Mouse (Mus musculus) heart, embryonic 14.5 days (tissue): Measurements from ENCODE around the gene Pnp. TPM values are rescaled to one million over a fixed set of nuclear protein-coding genes. Genes with fewer than 3 reads are reported as not detected.
A peak's percentile ranks its signal among the peaks of the same experiment; 100 is the strongest.
"Not testable (repeated sequence)": the region's sequence is repeated elsewhere in the genome, so short reads cannot be mapped to it uniquely, and the experiment has no call there.

ENCODE experiments used
- ATAC-seq: fragments of 200-750 bp; cut with Nextera tagmentation; 2 replicates; pipeline ENCODE4 v1.8.0; 2017; ENCODE audit warnings: low read depth, moderate TSS enrichment; ENCODE audit not compliant: insufficient number of reproducible peaks, insufficient read depth, low FRiP score
- H3K27ac ChIP-seq, 2 experiments: fragments of 200-500 bp in 1 of 2; fragments of 300-500 bp in 1 of 2; sonication (generic) in 1 of 2; replicated peaks in 1 of 2; 2 replicates each; pipeline ENCODE4 v1.5.1; 2012 to 2014; ENCODE audit warnings: low read depth in 2 of 2, low read length in 2 of 2, control low read depth in 1 of 2, mild to moderate bottlenecking in 1 of 2, mixed read lengths in 1 of 2; ENCODE audit not compliant: control insufficient read depth in 1 of 2, insufficient read depth in 1 of 2
- H3K27me3 ChIP-seq: fragments of 300-500 bp; sonication (generic); 2 replicates; pipeline ENCODE4 v1.6.1; 2014; ENCODE audit warnings: mild to moderate bottlenecking, low read length, control low read depth; ENCODE audit not compliant: control insufficient read depth, insufficient read depth
- H3K36me3 ChIP-seq: fragments of 300-500 bp; sonication (generic); 2 replicates; pipeline ENCODE4 v1.6.1; 2014; ENCODE audit warnings: mild to moderate bottlenecking, control low read depth, low read length, mixed read lengths; ENCODE audit not compliant: control insufficient read depth, insufficient read depth
- H3K4me1 ChIP-seq, 2 experiments: fragments of 200-500 bp in 1 of 2; fragments of 300-500 bp in 1 of 2; sonication (generic) in 1 of 2; 2 replicates each; pipeline ENCODE4 v1.6.1; 2012 to 2014; ENCODE audit warnings: low read length in 2 of 2, control low read depth in 1 of 2, mixed read lengths in 1 of 2; ENCODE audit not compliant: control insufficient read depth in 2 of 2, insufficient read depth in 2 of 2
- H3K4me2 ChIP-seq: fragments of 300-500 bp; sonication (generic); 2 replicates; pipeline ENCODE4 v1.6.1; 2014; ENCODE audit warnings: mild to moderate bottlenecking, low read length
- H3K4me3 ChIP-seq, 2 experiments: fragments of 200-500 bp in 1 of 2; fragments of 300-500 bp in 1 of 2; sonication (generic) in 1 of 2; 2 replicates each; pipeline ENCODE4 v1.5.1; 2012 to 2014; ENCODE audit warnings: low read length in 2 of 2, mild to moderate bottlenecking in 2 of 2, control low read depth in 1 of 2, low read depth in 1 of 2, moderate library complexity in 1 of 2; ENCODE audit not compliant: control insufficient read depth in 1 of 2, insufficient read depth in 1 of 2
- H3K9ac ChIP-seq: fragments of 300-500 bp; sonication (generic); 2 replicates; pipeline ENCODE4 v1.6.1; 2014; ENCODE audit warnings: mild to moderate bottlenecking, low read length
- H3K9me3 ChIP-seq: fragments of 300-500 bp; sonication (generic); 2 replicates; pipeline ENCODE4 v1.6.1; 2016; ENCODE audit warnings: low read length, control low read depth; ENCODE audit not compliant: control insufficient read depth
- WGBS: fragments of 180-500 bp; shearing (Covaris S2); extraction: QIAGEN DNeasy Blood & Tissue Kit; methylation state at CpG from one replicate; pipeline ENCODE4 v1.1.7; 2014; 5-methylcytosine and 5-hydroxymethylcytosine counted together
- polyA plus RNA-seq: library from polyadenylated mRNA; unstranded; fragments of >200 nt; fragmentation: Nextera tagmentation; extraction: Ambion mirVana; gene quantifications from 2 replicates; pipeline ENCODE4 v1.2.1, GENCODE M21; 2014

Pnp gene
- polyA plus RNA-seq, 1 experiment from 2014 or later, result 30.5 TPM

GRCm38 (mm10) chr14:50911356-50911755 lies 19.5 kb upstream of the Pnp start:
- ATAC-seq, result no peak
- Histone ChIP-seq H3K27ac (no peak overlapping the region), H3K4me3 (no peak overlapping the region), H3K4me1 (no peaks in the 10 kb centered on the region), H3K9ac (no peak overlapping the region), H3K27me3 (no peaks in the 10 kb centered on the region), H3K9me3 (no peaks in the 10 kb centered on the region), H3K4me2 (no peak overlapping the region), H3K36me3 (peaks cover 51% of the 10 kb centered on the region)
- WGBS, result 53% methylated on average over 3 of the region's 3 CpGs

GRCm38 (mm10) chr14:50923437-50923836 lies 7.4 kb upstream of the Pnp start:
- H3K9me3 ChIP-seq, ATAC-seq, H3K27me3 ChIP-seq: not testable (repeated sequence)
- Histone ChIP-seq H3K9ac (peak overlapping the region; percentile 91), H3K27ac (peak overlapping the region in 1 of 2 experiments; percentile 89; a peak in 2 of 4 replicates), H3K4me3 (peak overlapping the region in 1 of 2 experiments; percentile 88; a peak in 2 of 4 replicates), H3K36me3 (peaks cover 31% of the 10 kb centered on the region), H3K4me2 (peak overlapping the region; percentile 93), H3K4me1 (peaks cover 0 to 16% of the 10 kb centered on the region in 2 experiments; a peak in 2 of 4 replicates)
- WGBS, result 58% methylated on average over 1 of the region's 1 CpGs

- WGBS, result under 1% methylated on average over 57 of the region's 57 CpGs
These were observed 6.4 kb upstream of the Pnp start, which contains the start of the genes Osgep and Apex1 for GRCm38 (mm10) chr14:50924281-50925064. Gene Osgep, minus strand, starts transcription at chr14:50924893. Gene Apex1, plus strand, starts transcription at chr14:50924968.

GRCm38 (mm10) chr14:50925111-50925920 lies 5.6 kb upstream of the Pnp start:
- peak overlapping the region; percentile 91 for H3K9ac ChIP-seq
- WGBS, result 1% methylated on average over 38 of the region's 38 CpGs
- ATAC-seq, result peak; percentile 23
- no peaks in the 10 kb centered on the region for H3K9me3 ChIP-seq
- H3K36me3 ChIP-seq, result peaks cover 37% of the 10 kb centered on the region
- H3K4me2 ChIP-seq, result peak overlapping the region; percentile 93
- H3K4me3 ChIP-seq, result peak overlapping the region; percentile 67 to 88
- H3K4me1 ChIP-seq, result peaks cover 5 to 25% of the 10 kb centered on the region in 2 experiments; a peak in 3 of 4 replicates
- H3K27ac ChIP-seq, result peak overlapping the region; percentile 61 to 89
- H3K27me3 ChIP-seq, result no peaks in the 10 kb centered on the region

More at GRCm38 (mm10) chr14:50924281-50925064, 6.4 kb upstream of the Pnp start, which contains the start of the genes Osgep and Apex1:
- peaks cover 38% of the 10 kb centered on the region for H3K36me3 ChIP-seq
- ATAC-seq, result peak; percentile 91
- H3K4me3 ChIP-seq, result peak within 1 kb of the TSS; percentile 67 to 88
- peaks cover 0 to 19% of the 10 kb centered on the region in 2 experiments; a peak in 2 of 4 replicates for H3K4me1 ChIP-seq
- H3K4me2 ChIP-seq, result peak within 1 kb of the TSS; percentile 93
- peak within 1 kb of the TSS; percentile 87 to 89 for H3K27ac ChIP-seq
- no peaks in the 10 kb centered on the region for H3K9me3 ChIP-seq
- no peaks in the 10 kb centered on the region for H3K27me3 ChIP-seq
- H3K9ac ChIP-seq, result peak within 1 kb of the TSS; percentile 91

GRCm38 (mm10) chr14:50927366-50927765 lies 3.5 kb upstream of the Pnp start:
- Histone ChIP-seq H3K4me2 (no peak overlapping the region), H3K9me3 (no peaks in the 10 kb centered on the region), H3K27ac (no peak overlapping the region), H3K4me3 (no peak overlapping the region), H3K9ac (no peak overlapping the region), H3K4me1 (peaks cover 5 to 25% of the 10 kb centered on the region in 2 experiments; a peak in 3 of 4 replicates), H3K27me3 (no peaks in the 10 kb centered on the region), H3K36me3 (peaks cover 37% of the 10 kb centered on the region)
- 79% methylated on average over 3 of the region's 3 CpGs for WGBS
- no peak for ATAC-seq

GRCm38 (mm10) chr14:50929951-50930350 lies 931 bp upstream of the Pnp start:
- 15% methylated on average over 10 of the region's 10 CpGs for WGBS
- Histone ChIP-seq H3K27ac (peak overlapping the region; percentile 69 to 85; a peak in 3 of 4 replicates), H3K27me3 (no peaks in the 10 kb centered on the region), H3K4me3 (peak overlapping the region; percentile 86 to 97), H3K4me1 (peaks cover 5 to 18% of the 10 kb centered on the region in 2 experiments; a peak in 3 of 4 replicates), H3K4me2 (peak overlapping the region; percentile 71), H3K9ac (peak overlapping the region; percentile 100), H3K36me3 (peaks cover 37% of the 10 kb centered on the region), H3K9me3 (no peaks in the 10 kb centered on the region)
- ATAC-seq, result no peak

- peaks cover 5 to 18% of the 10 kb centered on the region in 2 experiments; a peak in 3 of 4 replicates for H3K4me1 ChIP-seq
- ATAC-seq, result peak; percentile 45
- no peaks in the 10 kb centered on the region for H3K9me3 ChIP-seq
- no peaks in the 10 kb centered on the region for H3K27me3 ChIP-seq
- peak overlapping the region; percentile 71 for H3K4me2 ChIP-seq
- H3K27ac ChIP-seq, result peak overlapping the region; percentile 69 to 85
- peak overlapping the region; percentile 86 to 97 for H3K4me3 ChIP-seq
- H3K9ac ChIP-seq, result peak overlapping the region; percentile 100
- peaks cover 37% of the 10 kb centered on the region for H3K36me3 ChIP-seq
- 1% methylated on average over 38 of the region's 38 CpGs for WGBS
These were observed 517 bp upstream of the Pnp start for GRCm38 (mm10) chr14:50930377-50930753.
